Mouse (Mus musculus) cerebellum, adult 9-10 months (tissue): ENCODE results near the gene Sash1.

Experiments
- DNase-seq: peaks from one replicate; pipeline ENCODE4 v3.0.0; 2022

The Sash1 gene

DNA sequence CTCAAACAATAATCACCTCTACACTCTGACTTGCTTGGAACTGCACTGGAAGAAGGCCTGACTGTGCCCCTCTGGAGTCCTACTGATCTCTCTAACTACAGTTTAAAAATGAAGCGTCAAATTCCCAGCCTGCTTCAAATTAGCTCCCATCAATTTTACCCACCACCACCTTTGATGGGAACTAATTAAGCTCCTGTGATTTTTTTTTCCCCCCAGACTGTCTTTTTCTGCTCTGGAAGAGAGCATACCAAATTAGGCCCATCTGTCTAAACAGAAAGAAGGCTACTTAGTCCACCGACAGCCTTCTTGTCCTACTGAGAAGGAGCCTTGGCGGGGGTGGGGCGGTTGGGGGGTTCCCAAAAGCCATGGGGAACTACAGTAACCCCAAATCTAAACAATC lies 37.9 kb downstream of the Sash1 start:
- DNase-seq, result no peak

- no peak for DNase-seq
These were observed 39.6 kb downstream of the Sash1 start for GRCm38 (mm10) chr10:8846258-8846657.

DNA sequence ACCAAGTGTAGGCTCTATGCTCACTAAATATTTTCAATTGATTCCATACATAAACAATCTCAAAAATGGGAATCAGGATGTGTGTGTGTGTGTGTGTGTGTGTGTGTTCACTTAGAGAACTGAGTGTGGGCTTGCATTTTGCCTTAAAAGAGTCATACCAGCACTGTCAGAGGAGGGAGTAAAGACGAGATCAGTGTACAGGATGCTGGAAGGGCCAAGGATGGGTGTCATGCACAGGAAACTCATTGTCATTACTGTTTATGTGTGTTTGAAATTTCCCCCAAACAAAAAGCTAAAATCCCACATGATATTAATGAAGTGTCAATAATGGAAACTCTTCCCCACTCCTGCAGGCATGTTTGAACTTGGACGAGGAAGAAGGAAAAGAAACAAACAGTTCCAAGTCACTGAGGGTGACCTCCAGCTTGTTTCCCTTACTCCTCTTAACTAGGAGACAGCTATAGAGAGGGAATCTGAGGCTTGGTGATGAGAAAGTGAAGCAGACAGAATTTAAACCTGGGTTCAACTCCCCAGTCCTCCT lies 40.6 kb downstream of the Sash1 start:
- DNase-seq, result no peak

- no peak for DNase-seq
These were observed 45.9 kb downstream of the Sash1 start for GRCm38 (mm10) chr10:8839956-8840355.

GRCm38 (mm10) chr10:8833816-8834464 lies 51.9 kb downstream of the Sash1 start:
- DNase-seq, result no peak

GRCm38 (mm10) chr10:8826303-8826702 lies 59.6 kb downstream of the Sash1 start:
- no peak for DNase-seq

DNA sequence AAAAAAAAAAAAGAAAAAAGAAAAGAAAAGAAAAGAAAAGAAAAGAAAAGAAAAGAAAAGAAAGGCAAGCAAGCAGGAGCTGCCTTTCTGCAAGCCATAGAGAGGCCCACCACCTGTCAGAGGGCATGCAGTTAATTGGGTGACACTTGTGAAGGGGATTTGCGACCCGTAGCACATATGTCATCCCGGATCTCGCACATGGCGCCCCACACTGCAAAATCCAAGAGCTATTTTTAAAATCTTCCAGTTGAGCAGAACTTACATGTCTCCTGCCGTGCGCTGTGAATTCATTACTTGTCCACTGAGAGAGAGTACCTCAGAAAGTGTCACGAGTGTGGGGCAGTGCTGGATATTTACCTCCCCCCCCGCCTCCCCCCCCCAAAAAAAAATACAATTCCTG lies 60.0 kb downstream of the Sash1 start:
- no peak for DNase-seq

GRCm38 (mm10) chr10:8818066-8818465 lies 67.8 kb downstream of the Sash1 start:
- DNase-seq, result no peak

GRCm38 (mm10) chr10:8813984-8814578 lies 71.8 kb downstream of the Sash1 start:
- DNase-seq, result no peak

DNA sequence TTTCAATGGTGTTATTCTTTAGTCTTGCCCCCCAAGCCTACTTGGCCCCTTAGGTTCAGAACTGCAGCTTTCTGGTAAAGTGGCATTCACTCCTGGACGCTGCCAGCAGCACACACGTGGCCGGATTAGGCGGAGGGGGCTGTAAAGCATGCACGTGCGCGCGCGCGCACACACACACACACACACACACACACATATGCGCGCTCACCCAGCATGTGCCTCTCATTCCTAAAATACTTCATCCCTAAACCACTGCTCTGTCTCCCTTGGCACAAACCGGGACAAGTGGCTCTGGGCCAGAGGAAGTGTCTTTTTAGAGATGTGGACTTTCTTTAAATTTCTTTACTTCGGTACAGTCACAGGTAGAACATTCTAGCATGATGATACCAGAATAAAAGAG lies 72.6 kb downstream of the Sash1 start:
- DNase-seq, result no peak

GRCm38 (mm10) chr10:8812807-8813206 lies 73.1 kb downstream of the Sash1 start:
- DNase-seq, result no peak

- no peak for DNase-seq
These were observed 74.4 kb downstream of the Sash1 start for GRCm38 (mm10) chr10:8811261-8812039.

- no peak for DNase-seq
These were observed 75.4 kb downstream of the Sash1 start for GRCm38 (mm10) chr10:8810496-8810895.

DNA sequence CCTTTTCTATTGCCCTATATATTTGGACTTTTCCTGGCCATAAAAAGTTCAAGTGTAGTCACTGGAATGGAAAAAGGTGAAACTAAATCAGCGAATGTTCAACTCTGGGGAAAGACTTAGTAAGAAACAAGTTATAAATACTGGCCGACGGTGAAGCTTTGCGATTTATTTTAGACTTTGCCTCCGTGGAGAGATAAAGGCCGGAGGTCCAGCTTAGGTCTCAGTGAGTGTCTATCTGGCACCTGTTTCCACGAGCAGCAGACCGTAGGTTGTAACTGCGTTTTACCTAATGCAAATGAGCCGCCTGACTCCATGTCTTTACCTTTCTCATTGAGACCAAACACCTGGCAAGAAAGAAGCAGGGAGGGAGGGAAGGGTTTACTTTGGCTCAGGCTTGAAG lies 77.5 kb downstream of the Sash1 start:
- DNase-seq, result no peak

GRCm38 (mm10) chr10:8807581-8807980 lies 78.3 kb downstream of the Sash1 start:
- DNase-seq, result peak; percentile 13

- no peak for DNase-seq
These were observed 80.5 kb downstream of the Sash1 start for GRCm38 (mm10) chr10:8805402-8805801.

DNA sequence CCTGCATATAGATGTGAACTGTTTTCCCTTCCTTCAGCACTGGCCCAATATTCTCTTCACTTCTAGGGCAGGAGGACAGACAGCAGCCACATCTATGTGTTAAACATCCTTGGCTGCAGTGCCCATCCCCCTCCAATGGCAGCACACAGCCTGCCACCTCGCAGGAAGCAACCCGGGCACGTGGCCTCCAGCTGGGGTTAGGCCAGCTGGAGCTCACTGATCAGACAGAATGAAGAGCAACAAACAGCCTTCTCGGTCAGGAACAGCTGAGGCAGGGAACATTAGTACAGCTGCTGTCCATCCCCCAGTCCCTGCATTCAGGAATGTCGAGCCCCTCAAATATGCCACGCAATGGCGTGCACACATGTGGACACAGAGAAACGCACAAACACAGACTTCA lies 81.6 kb downstream of the Sash1 start:
- DNase-seq, result no peak

DNA sequence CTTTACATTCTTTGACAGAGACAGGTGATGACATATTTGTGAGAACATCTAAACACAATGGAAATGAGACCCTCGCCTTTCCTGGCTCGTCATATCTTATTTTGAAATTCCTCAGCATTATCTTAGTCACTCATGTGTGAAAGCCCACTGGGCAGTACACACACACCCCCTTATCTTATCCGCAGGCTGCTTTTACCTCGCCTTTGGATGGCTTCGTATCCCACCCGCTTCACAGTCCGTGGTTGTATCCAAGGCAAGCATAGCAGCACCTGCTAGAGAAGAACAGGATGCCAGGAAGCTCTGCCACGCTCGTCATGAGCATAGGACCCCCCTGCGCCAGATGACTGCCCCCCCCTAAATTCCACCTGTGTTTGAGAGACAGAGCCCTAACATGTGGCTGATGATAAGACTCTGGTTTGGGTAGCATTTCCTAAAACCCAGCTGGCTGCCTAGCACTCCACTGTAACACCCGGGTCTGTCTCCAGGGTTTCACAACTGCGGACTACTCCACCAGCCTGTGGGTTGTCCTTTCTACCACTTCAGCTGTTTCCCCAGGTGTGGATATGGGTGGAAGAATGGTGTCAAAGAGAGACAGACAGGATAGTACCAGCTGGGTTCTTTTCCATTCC lies 84.0 kb downstream of the Sash1 start:
- no peak for DNase-seq

GRCm38 (mm10) chr10:8801139-8801613 lies 84.7 kb downstream of the Sash1 start:
- peak; percentile 18 for DNase-seq

- DNase-seq, result no peak
These were observed 88.0 kb downstream of the Sash1 start for GRCm38 (mm10) chr10:8797826-8798225.

DNA sequence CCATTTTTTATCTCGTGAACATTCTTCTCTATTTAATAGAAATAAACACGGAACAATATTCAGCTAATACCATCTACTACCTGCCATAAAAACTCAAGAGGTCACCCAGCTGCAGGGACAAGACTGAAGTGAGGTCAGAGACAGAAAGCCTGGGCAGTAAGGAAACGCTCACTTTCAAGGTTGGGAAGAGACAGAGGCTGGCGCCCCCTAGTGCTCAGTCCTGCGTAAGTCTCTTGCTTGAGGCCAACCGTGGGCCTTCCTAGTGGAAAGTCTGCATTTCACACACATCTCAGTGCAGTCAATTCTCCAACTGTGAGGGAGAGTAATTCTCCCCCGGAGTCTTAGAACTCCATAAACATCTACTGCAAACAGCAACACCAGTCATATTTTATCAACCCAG lies 90.5 kb downstream of the Sash1 start:
- DNase-seq, result peak; percentile 33

- peak; percentile 23 for DNase-seq
These were observed 93.5 kb downstream of the Sash1 start for GRCm38 (mm10) chr10:8792412-8792811.

DNA sequence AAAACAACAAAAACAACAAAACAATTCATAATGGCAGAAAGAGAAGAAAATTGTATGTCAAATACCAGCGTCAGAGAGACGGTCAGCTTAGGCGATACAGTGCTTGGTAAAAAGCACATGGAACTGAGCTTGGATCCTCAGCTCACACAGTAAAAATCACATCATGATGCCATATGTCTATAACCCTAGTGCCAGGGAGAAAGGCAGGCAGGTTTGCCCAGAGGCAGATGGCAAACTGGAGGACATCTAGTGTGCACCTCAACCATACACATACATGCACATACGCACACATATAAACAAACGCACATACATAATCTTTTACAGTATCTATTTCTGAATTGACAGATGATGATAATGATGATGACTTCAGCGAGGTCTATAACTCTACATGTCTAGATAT lies 96.8 kb downstream of the Sash1 start:
- DNase-seq, result no peak
